Mouse (Mus musculus) forebrain, embryonic 10.5 days (tissue): ENCODE measurements around the gene Nhs. TPM values are rescaled to one million over a fixed set of nuclear protein-coding genes. Genes with fewer than 3 reads are reported as not detected.

Experiments
- DNase-seq: peaks from one replicate; pipeline ENCODE4 v3.0.0-alpha.2; 2017; ENCODE audit warnings: low spot score; ENCODE audit errors: extremely low spot score
- H3K27ac ChIP-seq: fragments of 300-500 bp; sonication (generic); 2 replicates; pipeline ENCODE4 v1.5.1; 2016; ENCODE audit warnings: mild to moderate bottlenecking
- H3K27me3 ChIP-seq: fragments of 300-500 bp; sonication (generic); 2 replicates; pipeline ENCODE4 v1.6.1; 2016; ENCODE audit warnings: mild to moderate bottlenecking; ENCODE audit not compliant: poor library complexity, severe bottlenecking
- H3K36me3 ChIP-seq: fragments of 300-500 bp; sonication (generic); replicated peaks from 2 replicates; pipeline ENCODE4 v1.6.1; 2016; ENCODE audit warnings: mild to moderate bottlenecking, moderate library complexity
- H3K4me1 ChIP-seq: fragments of 300-500 bp; sonication (generic); 2 replicates; pipeline ENCODE4 v1.6.1; 2016
- H3K4me3 ChIP-seq: fragments of 300-500 bp; sonication (generic); 2 replicates; pipeline ENCODE4 v1.5.1; 2016; ENCODE audit warnings: mild to moderate bottlenecking, moderate library complexity
- H3K9me3 ChIP-seq: fragments of 300-500 bp; sonication (generic); 2 replicates; pipeline ENCODE4 v1.6.1; 2016; ENCODE audit warnings: mild to moderate bottlenecking, moderate library complexity
- WGBS: fragments of 180-500 bp; shearing (Covaris S2); methylation state at CpG from one replicate; pipeline ENCODE4 v1.1.7; 2016; 5-methylcytosine and 5-hydroxymethylcytosine counted together
- polyA plus RNA-seq: library from polyadenylated mRNA; unstranded; fragments of >200 nt; fragmentation: Nextera tagmentation; extraction: Ambion mirVana; gene quantifications from 2 replicates; pipeline ENCODE4 v1.2.1, GENCODE M21; 2016

Nhs gene
- polyA plus RNA-seq, 1 experiment from 2014 or later = 2.8 TPM

GRCm38 (mm10) chrX:161963372-161963771, 196.2 kb downstream of the Nhs start:
- no peak overlapping the region for H3K4me3 ChIP-seq
- peaks cover 93% of the 10 kb centered on the region for H3K27me3 ChIP-seq
- no peak overlapping the region for H3K27ac ChIP-seq
- H3K36me3 ChIP-seq = no peaks in the 10 kb centered on the region
- no peak for DNase-seq
- no peaks in the 10 kb centered on the region for H3K4me1 ChIP-seq
- H3K9me3 ChIP-seq = no peaks in the 10 kb centered on the region

GRCm38 (mm10) chrX:161962855-161963254, 196.7 kb downstream of the Nhs start:
- no peak for DNase-seq
- no peaks in the 10 kb centered on the region for H3K4me1 ChIP-seq
- no peak overlapping the region for H3K27ac ChIP-seq
- 87% methylated on average over 1 of the region's 1 CpGs for WGBS
- no peaks in the 10 kb centered on the region for H3K36me3 ChIP-seq
- no peak overlapping the region for H3K4me3 ChIP-seq
- H3K27me3 ChIP-seq = peaks cover 94% of the 10 kb centered on the region
- no peaks in the 10 kb centered on the region for H3K9me3 ChIP-seq

GRCm38 (mm10) chrX:161961756-161962155, 197.8 kb downstream of the Nhs start:
- Histone ChIP-seq H3K36me3 (no peaks in the 10 kb centered on the region), H3K27me3 (peaks cover 94% of the 10 kb centered on the region), H3K4me3 (no peak overlapping the region), H3K9me3 (no peaks in the 10 kb centered on the region), H3K4me1 (no peaks in the 10 kb centered on the region), H3K27ac (no peak overlapping the region)
- no peak for DNase-seq
- 59% methylated on average over 6 of the region's 6 CpGs for WGBS

- no peaks in the 10 kb centered on the region for H3K9me3 ChIP-seq
- peaks cover 94% of the 10 kb centered on the region for H3K27me3 ChIP-seq
- no peak overlapping the region for H3K27ac ChIP-seq
- no peaks in the 10 kb centered on the region for H3K36me3 ChIP-seq
- no peak overlapping the region for H3K4me3 ChIP-seq
- DNase-seq = no peak
- no peaks in the 10 kb centered on the region for H3K4me1 ChIP-seq
- WGBS = 65% methylated on average over 4 of the region's 4 CpGs
Measured at GRCm38 (mm10) chrX:161961176-161961575, 198.4 kb downstream of the Nhs start.

GRCm38 (mm10) chrX:161952356-161952755, 207.2 kb downstream of the Nhs start:
- no peaks in the 10 kb centered on the region for H3K9me3 ChIP-seq
- DNase-seq = no peak
- no peak overlapping the region for H3K4me3 ChIP-seq
- H3K27me3 ChIP-seq = peaks cover 78% of the 10 kb centered on the region
- no peak overlapping the region for H3K27ac ChIP-seq
- H3K36me3 ChIP-seq = no peaks in the 10 kb centered on the region
- H3K4me1 ChIP-seq = peaks cover 6% of the 10 kb centered on the region

GRCm38 (mm10) chrX:161943098-161943680, 216.3 kb downstream of the Nhs start:
- H3K4me1 ChIP-seq = no peaks in the 10 kb centered on the region
- no peak for DNase-seq
- no peak overlapping the region for H3K4me3 ChIP-seq
- H3K27me3 ChIP-seq = peaks cover 97% of the 10 kb centered on the region
- no peak overlapping the region for H3K27ac ChIP-seq
- WGBS = 61% methylated on average over 4 of the region's 4 CpGs
- H3K36me3 ChIP-seq = no peaks in the 10 kb centered on the region
- H3K9me3 ChIP-seq = no peaks in the 10 kb centered on the region

- 65% methylated on average over 2 of the region's 2 CpGs for WGBS
- Histone ChIP-seq H3K27ac (no peak overlapping the region), H3K4me1 (no peaks in the 10 kb centered on the region), H3K36me3 (no peaks in the 10 kb centered on the region), H3K4me3 (no peak overlapping the region), H3K9me3 (no peaks in the 10 kb centered on the region), H3K27me3 (peaks cover 97% of the 10 kb centered on the region)
- no peak for DNase-seq
Measured at GRCm38 (mm10) chrX:161940696-161941095, 218.8 kb downstream of the Nhs start.

GRCm38 (mm10) chrX:161926683-161927053, 232.9 kb downstream of the Nhs start:
- Histone ChIP-seq H3K4me3 (peak overlapping the region; percentile 50), H3K36me3 (no peaks in the 10 kb centered on the region), H3K4me1 (peaks cover 27% of the 10 kb centered on the region), H3K9me3 (no peaks in the 10 kb centered on the region), H3K27ac (peak overlapping the region; percentile 86), H3K27me3 (peaks cover 100% of the 10 kb centered on the region)
- DNase-seq = no peak

- H3K27ac ChIP-seq = peak overlapping the region; percentile 86
- H3K9me3 ChIP-seq = no peaks in the 10 kb centered on the region
- peaks cover 100% of the 10 kb centered on the region for H3K27me3 ChIP-seq
- no peaks in the 10 kb centered on the region for H3K36me3 ChIP-seq
- H3K4me3 ChIP-seq = peak overlapping the region; percentile 50
- 18% methylated on average over 6 of the region's 6 CpGs for WGBS
- H3K4me1 ChIP-seq = peaks cover 27% of the 10 kb centered on the region
- DNase-seq = peak; percentile 79
Measured at GRCm38 (mm10) chrX:161925973-161926682, 233.4 kb downstream of the Nhs start.

GRCm38 (mm10) chrX:161922655-161923054, 236.9 kb downstream of the Nhs start:
- H3K9me3 ChIP-seq = no peaks in the 10 kb centered on the region
- no peaks in the 10 kb centered on the region for H3K36me3 ChIP-seq
- no peak overlapping the region for H3K4me3 ChIP-seq
- DNase-seq = no peak
- H3K27ac ChIP-seq = no peak overlapping the region
- H3K4me1 ChIP-seq = peaks cover 27% of the 10 kb centered on the region
- WGBS = 77% methylated on average over 2 of the region's 2 CpGs
- peaks cover 100% of the 10 kb centered on the region for H3K27me3 ChIP-seq

GRCm38 (mm10) chrX:161921581-161921980, 237.9 kb downstream of the Nhs start:
- 67% methylated on average over 1 of the region's 1 CpGs for WGBS
- H3K27me3 ChIP-seq = peaks cover 100% of the 10 kb centered on the region

GRCm38 (mm10) chrX:161909963-161910362, 249.6 kb downstream of the Nhs start:
- no peaks in the 10 kb centered on the region for H3K9me3 ChIP-seq
- 72% methylated on average over 4 of the region's 4 CpGs for WGBS
- no peak for DNase-seq
- H3K36me3 ChIP-seq = no peaks in the 10 kb centered on the region
- H3K27me3 ChIP-seq = peaks cover 100% of the 10 kb centered on the region
- peaks cover 28% of the 10 kb centered on the region for H3K4me1 ChIP-seq
- no peak overlapping the region for H3K27ac ChIP-seq
- H3K4me3 ChIP-seq = no peak overlapping the region

More at GRCm38 (mm10) chrX:161921581-161921980, 237.9 kb downstream of the Nhs start:
- Histone ChIP-seq H3K9me3 (no peaks in the 10 kb centered on the region), H3K27ac (no peak overlapping the region), H3K4me1 (peaks cover 18% of the 10 kb centered on the region), H3K36me3 (no peaks in the 10 kb centered on the region), H3K4me3 (no peak overlapping the region)
- no peak for DNase-seq

GRCm38 (mm10) chrX:161908652-161909403, 250.7 kb downstream of the Nhs start:
- peak; percentile 24 for DNase-seq
- Histone ChIP-seq H3K27me3 (peaks cover 100% of the 10 kb centered on the region), H3K9me3 (no peaks in the 10 kb centered on the region), H3K36me3 (no peaks in the 10 kb centered on the region), H3K4me3 (peak overlapping the region; percentile 56), H3K4me1 (peaks cover 28% of the 10 kb centered on the region), H3K27ac (no peak overlapping the region)
- WGBS = 20% methylated on average over 48 of the region's 48 CpGs
